Mouse (Mus musculus) ovary, adult 18-20 months (tissue): ENCODE measurements around the gene Phpt1.

Experiments
- DNase-seq: peaks from one replicate; pipeline ENCODE4 v3.0.0; 2022; ENCODE audit warnings: low spot score, mixed read lengths

Gene Phpt1

DNA sequence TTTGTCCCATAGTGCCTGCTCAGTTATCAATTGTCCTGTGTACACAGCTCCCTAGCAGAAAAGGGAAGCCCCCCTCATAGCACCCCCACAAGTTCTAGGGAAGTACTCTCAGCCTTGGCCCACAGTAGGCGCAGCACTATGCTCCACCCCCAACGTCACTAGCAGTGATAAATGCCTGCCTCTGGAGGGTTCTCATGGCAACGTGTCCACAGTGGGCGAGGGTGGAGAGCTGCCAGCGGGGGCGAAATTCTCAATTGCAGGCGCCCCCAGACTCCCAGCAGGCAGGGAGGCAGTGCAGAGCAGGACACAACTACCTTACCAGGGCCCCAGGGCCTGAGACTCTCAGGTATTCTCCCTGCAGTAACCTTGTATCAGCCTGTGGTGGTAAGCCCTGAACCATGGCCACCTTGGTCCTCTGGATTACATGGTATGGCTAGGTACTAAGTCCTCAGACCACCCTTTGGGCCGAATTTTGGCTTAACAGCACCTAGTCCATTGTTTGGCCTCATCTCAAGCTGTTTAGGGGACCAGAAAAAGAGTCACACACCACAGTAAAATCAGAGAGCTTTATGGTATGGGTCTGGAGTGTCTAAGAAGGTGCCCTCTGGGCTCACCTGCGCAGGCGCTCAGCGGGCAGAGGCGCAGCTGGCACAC, 7.6 kb upstream of the Phpt1 start:
- DNase-seq = no peak

DNA sequence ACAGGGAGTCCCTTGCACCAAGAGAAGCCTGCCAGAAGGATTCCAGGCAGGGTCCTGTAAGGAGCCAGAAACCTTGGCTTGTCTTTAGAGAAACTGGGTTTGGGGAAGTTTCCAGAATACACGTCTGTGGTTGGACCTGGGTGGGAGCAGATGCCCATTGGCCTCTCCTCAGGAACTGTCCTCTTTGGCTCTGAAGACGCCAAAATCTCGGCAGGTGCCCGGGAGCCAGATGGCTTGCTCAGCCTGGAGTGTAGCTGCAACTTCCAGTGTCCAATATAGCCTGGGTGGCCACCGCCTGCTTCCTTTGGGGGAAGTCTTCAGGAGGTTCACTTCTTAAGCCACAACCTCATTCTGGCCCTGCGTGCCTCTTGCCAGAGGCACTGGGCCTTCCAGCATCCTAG, 6.9 kb upstream of the Phpt1 start:
- no peak for DNase-seq

- DNase-seq = no peak
Measured at GRCm38 (mm10) chr2:25581294-25581864, 6.4 kb upstream of the Phpt1 start, which contains the start of gene Ajm1. TSS of gene Ajm1 (minus strand) at chr2:25581757.

DNA sequence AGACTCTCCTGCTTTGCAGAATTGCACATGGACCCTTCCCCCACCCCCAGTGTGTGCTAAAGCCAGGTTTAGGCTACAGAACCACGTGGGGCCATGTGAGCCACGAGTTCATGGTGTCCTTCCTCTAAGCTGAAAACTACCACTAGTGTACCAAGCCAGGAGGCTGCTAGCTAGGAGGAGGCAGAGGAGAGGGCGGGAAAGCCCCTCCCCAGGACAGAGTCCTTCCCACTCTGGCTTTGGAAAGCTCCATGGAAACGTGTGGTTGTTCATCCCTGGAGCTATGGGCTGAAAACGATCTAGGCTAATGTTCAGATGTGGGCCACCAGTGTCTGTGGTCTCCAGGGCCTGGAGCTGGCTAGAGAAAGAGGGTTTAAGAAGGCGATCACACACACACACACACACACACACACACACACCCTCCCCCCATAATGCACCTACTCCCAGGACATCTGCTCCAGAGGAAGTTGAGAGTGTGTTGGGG, 5.6 kb upstream of the Phpt1 start:
- no peak for DNase-seq

- DNase-seq = no peak
Measured at GRCm38 (mm10) chr2:25579737-25580460, 4.9 kb upstream of the Phpt1 start.

GRCm38 (mm10) chr2:25578796-25579736, 4.0 kb upstream of the Phpt1 start:
- no peak for DNase-seq

DNA sequence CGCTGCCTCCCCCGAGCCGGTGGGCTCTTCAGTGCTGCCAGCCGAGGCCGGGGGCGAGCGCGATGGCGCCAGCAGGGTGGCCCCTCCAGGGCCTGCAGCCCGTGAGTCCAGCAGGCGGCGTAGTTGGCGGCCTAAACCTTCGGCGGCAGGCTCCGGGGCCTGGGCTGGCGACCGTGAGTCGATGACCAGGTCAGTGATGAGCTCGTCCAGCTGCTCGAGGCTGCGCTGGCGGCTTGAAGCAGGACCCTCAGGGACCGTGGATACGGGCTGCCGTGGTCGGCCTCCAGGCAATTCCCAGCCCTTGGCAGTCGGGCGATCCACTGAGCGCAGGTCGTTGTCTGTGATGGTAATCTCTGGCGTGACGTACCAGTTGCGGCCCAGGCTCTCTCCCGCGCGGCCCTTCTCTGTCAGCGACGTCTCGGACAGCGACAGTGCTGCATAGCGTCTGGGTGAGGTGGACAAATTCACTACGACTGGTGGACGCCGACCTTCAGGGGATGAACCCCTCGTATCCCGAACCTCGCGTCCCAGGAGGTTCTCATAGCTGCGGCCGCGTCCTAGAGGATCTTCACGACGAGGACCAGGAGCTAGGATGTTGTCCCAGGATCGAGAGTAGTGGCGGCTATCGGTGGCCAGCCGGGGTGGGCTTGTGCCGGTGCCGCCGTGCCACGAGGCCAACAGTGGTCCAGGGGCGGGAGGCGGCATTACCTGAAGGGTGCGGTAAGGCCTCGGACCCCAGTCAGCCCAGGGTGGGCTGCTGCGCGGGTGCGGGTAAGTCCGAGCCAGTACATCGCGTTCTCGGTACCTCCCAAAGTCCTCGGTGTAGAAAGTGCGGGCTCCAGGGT, 3.1 kb upstream of the Phpt1 start:
- DNase-seq = no peak

DNA sequence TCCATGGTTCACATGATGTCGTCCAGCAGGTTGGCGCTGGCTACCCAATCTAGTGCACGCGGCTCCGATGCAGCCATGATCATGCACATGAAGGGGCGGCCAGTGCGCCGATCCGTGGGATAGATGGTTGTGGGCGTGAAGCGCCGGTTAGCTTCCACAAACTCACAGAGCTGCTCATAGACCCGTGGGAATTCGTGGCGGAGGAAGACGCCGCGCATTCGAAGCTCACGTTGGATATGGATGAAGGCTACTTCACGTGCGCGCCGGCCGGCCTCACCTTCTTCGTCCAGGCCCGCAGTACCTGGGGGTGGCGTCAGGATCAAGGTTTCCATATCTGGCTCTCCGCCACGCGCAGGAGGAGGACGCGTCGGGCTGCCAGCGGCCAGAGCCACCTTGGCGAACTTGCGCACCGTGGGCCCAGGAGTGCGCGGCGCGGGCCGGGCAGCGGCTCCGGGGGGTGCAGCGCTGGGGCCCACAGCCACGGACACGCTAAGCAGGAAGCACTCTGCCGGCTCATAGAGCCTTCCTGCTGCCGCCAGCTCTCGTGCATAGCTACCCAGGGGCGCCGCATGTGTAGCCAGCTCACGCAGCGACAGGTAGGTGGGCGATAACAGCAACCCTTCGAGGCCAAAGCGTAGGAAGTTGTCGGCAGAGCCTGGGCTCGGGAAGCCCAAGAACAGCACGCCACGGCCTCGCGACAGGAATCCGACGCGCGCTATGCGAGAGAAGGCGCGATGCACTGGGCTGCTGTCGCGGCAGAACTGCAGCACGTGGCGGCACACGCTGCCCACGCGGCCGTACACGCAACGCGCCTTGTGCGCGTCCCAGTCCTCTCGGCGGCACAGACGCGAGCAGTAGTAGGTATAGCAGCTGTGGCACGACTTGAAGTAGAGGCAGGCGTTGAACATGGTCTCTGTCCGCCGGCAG, 2.2 kb upstream of the Phpt1 start:
- no peak for DNase-seq

DNA sequence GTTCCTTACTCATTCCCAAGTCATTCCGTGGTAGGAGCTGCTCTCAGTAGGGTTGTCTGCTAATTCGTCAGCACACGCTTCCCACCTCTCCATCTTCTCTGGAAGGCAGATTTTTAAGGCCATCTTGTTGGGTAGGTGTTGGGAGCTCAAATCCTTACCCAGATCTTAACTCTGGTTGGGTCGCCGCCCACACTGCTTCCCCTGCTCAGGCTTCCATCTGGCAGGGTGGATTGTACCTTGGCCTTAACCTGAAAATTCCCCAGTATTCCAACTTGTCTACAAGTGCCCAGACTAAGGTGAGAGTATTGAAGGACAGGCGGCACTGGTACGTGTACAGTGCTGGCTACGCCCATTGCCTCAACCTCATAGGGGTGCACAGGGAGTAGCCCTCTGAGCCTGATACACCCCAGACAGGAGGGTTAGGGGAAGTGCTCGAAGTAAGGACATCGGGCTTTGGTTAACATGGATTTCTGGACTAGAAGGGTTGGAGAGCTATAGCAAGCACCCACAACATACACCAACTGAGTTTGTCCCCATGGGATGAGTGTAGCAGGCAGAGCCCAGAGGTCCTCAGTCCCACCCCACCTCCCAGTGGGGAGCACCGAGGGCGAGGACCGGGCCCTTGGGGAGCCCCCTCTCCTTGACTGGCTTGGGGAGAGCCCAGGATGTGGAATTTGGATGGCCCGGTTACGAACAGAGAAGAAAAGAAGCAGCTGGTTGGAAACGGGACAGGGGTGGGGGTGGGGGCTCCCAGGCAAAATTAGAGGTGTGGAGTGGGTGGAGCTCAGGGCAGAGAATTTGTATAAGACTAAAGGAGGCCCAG, 1.2 kb upstream of the Phpt1 start:
- no peak for DNase-seq

GRCm38 (mm10) chr2:25575432-25576027, 506 bp upstream of the Phpt1 start:
- DNase-seq = no peak

GRCm38 (mm10) chr2:25574136-25574535, 888 bp downstream of the Phpt1 start:
- DNase-seq = no peak

DNA sequence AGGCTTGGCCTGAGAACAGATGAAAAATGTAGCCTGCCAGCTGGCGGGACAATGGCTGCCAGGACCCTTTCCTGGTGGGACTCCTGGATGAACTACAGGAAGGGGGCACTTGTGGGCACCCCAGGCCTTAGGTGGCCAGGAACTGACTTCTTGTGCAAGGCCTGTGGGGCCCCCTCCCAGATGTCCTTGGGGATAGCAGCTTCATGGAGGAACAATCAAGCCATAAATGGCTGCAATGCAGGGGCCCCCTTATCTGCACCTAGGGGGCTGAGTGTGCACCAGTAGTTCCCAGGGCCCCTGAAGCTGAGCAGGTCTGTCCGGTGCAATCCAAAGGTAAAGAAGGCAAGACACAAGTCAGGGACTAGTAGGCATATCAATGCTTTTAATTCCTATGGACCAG, 2.0 kb downstream of the Phpt1 start:
- no peak for DNase-seq

GRCm38 (mm10) chr2:25571221-25571620, 3.8 kb downstream of the Phpt1 start:
- DNase-seq = no peak

DNA sequence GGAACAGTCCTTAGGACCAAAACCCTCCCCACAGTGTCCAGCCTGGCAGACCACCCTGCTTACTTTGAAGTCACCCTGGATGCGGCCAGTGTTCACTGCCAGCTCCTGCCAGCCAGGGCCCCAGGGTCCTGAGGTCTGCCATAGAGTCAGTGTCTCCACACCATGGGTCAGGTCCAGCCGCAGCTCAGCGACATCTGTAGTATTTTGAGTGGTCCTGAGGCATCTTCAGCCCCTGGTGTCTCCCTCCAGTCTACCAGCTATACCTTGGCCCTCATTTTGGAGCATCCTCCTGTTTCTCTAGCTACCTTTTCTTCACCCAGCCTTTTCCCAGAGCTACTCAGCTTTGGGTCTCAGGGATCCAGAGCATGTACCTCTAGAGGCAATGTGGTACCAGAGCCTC, 5.7 kb downstream of the Phpt1 start:
- no peak for DNase-seq

- no peak for DNase-seq
Measured at GRCm38 (mm10) chr2:25568473-25569019, 6.5 kb downstream of the Phpt1 start.

DNA sequence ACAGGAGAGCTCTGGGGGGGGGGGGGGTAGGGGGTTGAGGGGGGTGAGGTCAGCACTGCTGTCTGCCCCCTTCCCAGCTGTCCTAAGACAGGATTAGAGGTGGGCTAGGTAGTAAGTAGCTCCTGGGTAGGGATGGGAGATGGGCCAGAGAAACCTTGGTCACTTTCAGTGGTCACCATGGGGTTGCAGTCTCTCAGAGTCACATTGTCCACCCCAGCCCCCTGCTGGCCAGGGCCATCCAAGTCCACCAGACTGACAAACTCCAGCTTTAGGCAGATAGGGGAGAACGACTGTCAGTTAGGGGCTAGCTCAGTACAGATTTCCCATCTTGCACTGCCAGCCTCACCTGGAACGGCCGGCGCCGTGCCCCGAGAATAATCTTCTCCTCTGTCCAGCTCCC, 8.5 kb downstream of the Phpt1 start:
- no peak for DNase-seq

- no peak for DNase-seq
Measured at GRCm38 (mm10) chr2:25565741-25566140, 9.3 kb downstream of the Phpt1 start.

DNA sequence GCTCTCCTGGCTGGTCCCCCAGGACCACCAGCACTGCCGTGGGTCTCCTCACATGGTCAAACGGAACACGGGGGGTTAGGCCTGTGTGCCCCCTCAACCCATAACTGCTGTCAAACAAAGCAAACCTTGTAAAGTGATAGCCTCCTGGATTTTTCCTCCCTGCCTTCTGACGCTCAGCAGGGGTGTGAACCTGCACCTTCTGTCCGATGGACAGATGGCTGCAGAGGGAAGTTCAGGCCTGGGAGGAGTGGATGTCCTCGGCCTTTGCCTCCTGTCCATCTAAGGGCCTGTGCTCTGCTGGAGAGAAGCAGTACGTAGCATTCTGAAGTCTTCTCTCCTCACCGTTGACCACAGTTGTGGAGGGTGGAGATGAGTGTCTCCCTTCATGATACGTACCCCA, 13.1 kb downstream of the Phpt1 start:
- no peak for DNase-seq

DNA sequence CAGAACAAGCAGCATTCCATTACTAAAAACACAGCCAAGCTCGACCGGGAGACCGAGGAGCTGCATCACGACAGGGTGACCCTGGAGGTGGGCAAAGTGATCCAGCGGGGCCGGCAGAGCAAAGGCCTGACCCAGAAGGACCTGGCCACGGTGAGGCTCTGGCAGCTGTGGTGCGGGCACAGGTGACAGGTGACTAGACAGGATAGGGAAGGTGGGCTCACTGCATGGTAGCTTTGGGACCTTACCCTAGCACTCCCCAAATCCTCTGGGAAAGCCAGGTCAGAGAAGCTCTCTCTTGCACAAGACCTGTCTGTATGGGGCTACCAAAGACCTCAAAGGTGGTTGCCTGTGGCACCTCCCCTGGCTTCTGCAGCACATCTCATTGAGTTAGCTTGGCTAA, 14.5 kb downstream of the Phpt1 start:
- no peak for DNase-seq
